Mouse (Mus musculus) sigmoid colon, adult 10 weeks (tissue): ENCODE data around the gene Tamm41. TPM values are rescaled to one million over a fixed set of nuclear protein-coding genes. Genes with fewer than 3 reads are reported as not detected.

Experiments
- polyA plus RNA-seq: library from polyadenylated mRNA; stranded (reverse); fragments of 350-450 nt; fragmentation: Illumina TruSeq; extraction: RNeasy Lipid Tissue Mini Kit (QIAGEN cat#74804); gene quantifications from one replicate; pipeline ENCODE4 v1.2.3, GENCODE M21; 2014; ENCODE audit warnings: low read depth, low replicate concordance

The Tamm41 gene
- 13.8 TPM for polyA plus RNA-seq

GRCm38 (mm10) chr6:115037103-115038094 lies at the start of gene Tamm41:
Tamm41 (minus strand) TSS chr6:115037876.

DNA sequence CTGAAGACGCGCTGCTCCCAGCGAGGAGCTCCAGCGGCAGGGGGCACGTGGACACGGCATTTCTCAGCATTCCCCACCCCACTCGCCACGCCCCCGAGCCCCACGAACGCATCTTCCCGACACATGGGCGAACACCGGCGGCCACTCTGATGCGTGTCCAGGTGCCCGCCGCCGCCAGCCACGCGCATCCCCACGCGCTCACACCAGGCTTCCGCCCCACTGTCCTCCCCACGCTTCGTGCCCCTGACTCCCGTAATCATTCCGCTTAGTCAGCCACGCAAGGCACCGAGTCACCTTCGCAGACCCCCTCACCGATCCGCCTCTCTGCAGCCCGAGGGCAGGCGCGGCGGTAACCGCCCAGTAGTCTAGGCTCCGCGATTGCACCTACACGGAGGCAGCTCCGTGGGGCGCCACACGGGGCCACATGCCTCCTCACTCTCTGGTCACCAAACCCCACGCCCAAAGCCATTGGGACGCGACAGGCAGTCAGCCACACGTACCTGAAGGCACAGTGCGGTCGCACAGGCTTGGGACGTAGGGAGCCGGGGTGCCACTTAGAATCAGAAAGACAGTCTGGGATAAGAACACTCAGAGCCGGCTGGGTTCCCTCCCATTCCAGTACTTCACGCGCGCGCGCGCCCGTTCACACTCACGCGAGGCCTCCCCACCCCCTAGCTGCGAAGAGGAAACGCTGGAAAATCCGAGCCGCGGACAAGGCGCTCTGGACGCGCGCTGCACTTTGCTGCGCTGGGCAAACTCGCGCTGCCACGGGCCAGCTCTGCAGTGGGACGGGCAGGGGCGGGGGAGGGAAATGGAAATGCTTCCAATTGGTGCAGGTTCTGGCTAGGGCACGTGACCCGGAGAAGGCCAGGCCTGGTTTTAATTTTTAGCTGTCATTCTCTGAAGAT lies 68.2 kb downstream of the Tamm41 start, which contains the start of gene Vgll4:
Gene Vgll4, minus strand, starts transcription at position 782 of the 908 bp plus-strand sequence.

Other genes starting within 250 kb of the Tamm41 start
- gene Vgll4, start 67.9 kb downstream of the Tamm41 start, polyA plus RNA-seq, result 14.8 TPM
- 8.4 TPM for gene Syn2, start 97.0 kb upstream of the Tamm41 start, polyA plus RNA-seq
- not detected for gene Gm17482, start 189.5 kb upstream of the Tamm41 start, polyA plus RNA-seq
- gene Timp4, start 214.3 kb upstream of the Tamm41 start, polyA plus RNA-seq, result 1.9 TPM